Mouse (Mus musculus) C2C12 (cell line): Measurements from ENCODE around the gene Gpc6. TPM values are rescaled to one million over a fixed set of nuclear protein-coding genes. Genes with fewer than 3 reads are reported as not detected.

Experiments used
- H3K27me3 ChIP-seq: one replicate; pipeline ENCODE4 v1.6.1; 2011; ENCODE audit not compliant: control insufficient read depth, insufficient read depth, insufficient read length
- H3K36me3 ChIP-seq: one replicate; pipeline ENCODE4 v1.6.1; 2011; ENCODE audit not compliant: control insufficient read depth, insufficient read depth
- H3K4me3 ChIP-seq: one replicate; pipeline ENCODE4 v1.5.1; 2011; ENCODE audit warnings: mild to moderate bottlenecking, control low read depth; ENCODE audit not compliant: poor library complexity, insufficient read depth, severe bottlenecking
- H3K79me2 ChIP-seq: one replicate; pipeline ENCODE4 v1.6.1; 2011; ENCODE audit not compliant: control insufficient read depth, insufficient read depth
- H3K79me3 ChIP-seq: one replicate; pipeline ENCODE4 v1.6.1; 2011; ENCODE audit warnings: low read depth, control low read depth
- H3ac ChIP-seq: one replicate; pipeline ENCODE3; 2011; ENCODE audit warnings: low read depth; ENCODE audit not compliant: control insufficient read depth, insufficient read length
- CEBPB ChIP-seq: IDR thresholded peaks from one replicate; pipeline ENCODE4 v1.6.1; 2011; ENCODE audit warnings: low read depth, mild to moderate bottlenecking, control low read depth, moderate library complexity
- CTCF ChIP-seq: IDR thresholded peaks from one replicate; pipeline ENCODE4 v1.5.1; 2011; ENCODE audit not compliant: control insufficient read depth, insufficient read depth, insufficient read length
- FOSL1 ChIP-seq: IDR thresholded peaks from one replicate; pipeline ENCODE4 v1.8.0; 2011; ENCODE audit warnings: mild to moderate bottlenecking, low read length; ENCODE audit not compliant: poor library complexity, insufficient read depth, severe bottlenecking
- MAX ChIP-seq: IDR thresholded peaks from one replicate; pipeline ENCODE4 v1.6.1; 2011; ENCODE audit warnings: mild to moderate bottlenecking, control low read depth
- MYOD1 ChIP-seq: IDR thresholded peaks from one replicate; pipeline ENCODE4 v1.6.1; 2011; ENCODE audit warnings: low read depth; ENCODE audit not compliant: control insufficient read depth, insufficient read length
- MYOG ChIP-seq: IDR thresholded peaks from one replicate; pipeline ENCODE4 v1.6.1; 2011; ENCODE audit not compliant: control insufficient read depth, insufficient read length; ENCODE audit errors: extremely low read depth
- USF1 ChIP-seq: IDR thresholded peaks from one replicate; pipeline ENCODE4 v1.6.1; 2011; ENCODE audit warnings: low read depth, mild to moderate bottlenecking, control low read depth, moderate library complexity
- polyA plus RNA-seq: library from polyadenylated mRNA; unstranded; fragments of >200 nt; fragmentation: generic; extraction: Trizol; gene quantifications from one replicate; pipeline ENCODE4 v1.2.1, GENCODE M21; 2012; ENCODE audit warnings: missing spikeins

Gene Gpc6
- polyA plus RNA-seq, 1 experiment: 9.6 TPM

GRCm38 (mm10) chr14:117807846-117808245 lies 882.7 kb downstream of the Gpc6 start:
- no peaks in the 10 kb centered on the region for H3K27me3 ChIP-seq
- H3ac ChIP-seq: no peak overlapping the region
- no peaks in the 10 kb centered on the region for H3K79me2 ChIP-seq
- H3K36me3 ChIP-seq: no peaks in the 10 kb centered on the region
- TF ChIP-seq MAX (no peak), CTCF (no peak), USF1 (no peak), FOSL1 (no peak), MYOG (no peak)
- H3K4me3 ChIP-seq: no peak overlapping the region
- H3K79me3 ChIP-seq: no peaks in the 10 kb centered on the region

- Histone ChIP-seq H3K79me2 (no peaks in the 10 kb centered on the region), H3K27me3 (no peaks in the 10 kb centered on the region), H3ac (no peak overlapping the region), H3K79me3 (no peaks in the 10 kb centered on the region), H3K36me3 (no peaks in the 10 kb centered on the region), H3K4me3 (no peak overlapping the region)
- no peak for TF ChIP-seq USF1
- TF ChIP-seq MYOD1: no peak
- no peak for TF ChIP-seq MAX
- TF ChIP-seq FOSL1: no peak
- no peak for TF ChIP-seq CTCF
- TF ChIP-seq MYOG: no peak
- TF ChIP-seq CEBPB: no peak
These were observed 883.2 kb downstream of the Gpc6 start for GRCm38 (mm10) chr14:117808326-117808725.

- no peak overlapping the region for H3K4me3 ChIP-seq
- no peaks in the 10 kb centered on the region for H3K36me3 ChIP-seq
These were observed 885.5 kb downstream of the Gpc6 start for GRCm38 (mm10) chr14:117810321-117811270.

GRCm38 (mm10) chr14:117813473-117813872 lies 888.4 kb downstream of the Gpc6 start:
- no peaks in the 10 kb centered on the region for H3K79me2 ChIP-seq
- H3ac ChIP-seq: no peak overlapping the region
- TF ChIP-seq CEBPB (no peak), MYOD1 (no peak), USF1 (no peak)
- H3K79me3 ChIP-seq: no peaks in the 10 kb centered on the region
- no peaks in the 10 kb centered on the region for H3K36me3 ChIP-seq
- no peak overlapping the region for H3K4me3 ChIP-seq
- no peaks in the 10 kb centered on the region for H3K27me3 ChIP-seq

More at GRCm38 (mm10) chr14:117810321-117811270, 885.5 kb downstream of the Gpc6 start:
- no peaks in the 10 kb centered on the region for H3K79me2 ChIP-seq
- TF ChIP-seq MAX (no peak), USF1 (no peak), MYOD1 (no peak), CEBPB (no peak), MYOG (no peak), FOSL1 (no peak), CTCF (no peak)
- H3ac ChIP-seq: no peak overlapping the region
- no peaks in the 10 kb centered on the region for H3K79me3 ChIP-seq
- H3K27me3 ChIP-seq: no peaks in the 10 kb centered on the region

GRCm38 (mm10) chr14:117816008-117816407 lies 890.9 kb downstream of the Gpc6 start:
- TF ChIP-seq CTCF (no peak), MYOD1 (no peak), CEBPB (no peak), MAX (no peak), MYOG (no peak), FOSL1 (no peak), USF1 (no peak)
- Histone ChIP-seq H3K4me3 (no peak overlapping the region), H3K79me2 (no peaks in the 10 kb centered on the region), H3ac (no peak overlapping the region), H3K27me3 (no peaks in the 10 kb centered on the region), H3K36me3 (no peaks in the 10 kb centered on the region), H3K79me3 (no peaks in the 10 kb centered on the region)

- no peak overlapping the region for H3K4me3 ChIP-seq
- TF ChIP-seq CTCF (no peak), MYOG (no peak), USF1 (no peak), MYOD1 (no peak), FOSL1 (no peak), CEBPB (no peak), MAX (no peak)
- no peak overlapping the region for H3ac ChIP-seq
- no peaks in the 10 kb centered on the region for H3K79me3 ChIP-seq
- no peaks in the 10 kb centered on the region for H3K36me3 ChIP-seq
- no peaks in the 10 kb centered on the region for H3K79me2 ChIP-seq
- no peaks in the 10 kb centered on the region for H3K27me3 ChIP-seq
These were observed 891.6 kb downstream of the Gpc6 start for GRCm38 (mm10) chr14:117816706-117817105.
